Mouse (Mus musculus) midbrain, embryonic 12.5 days (tissue): Measurements from ENCODE around the gene C2cd4d. TPM values are rescaled to one million over a fixed set of nuclear protein-coding genes. Genes with fewer than 3 reads are reported as not detected.

Experiments
- ATAC-seq: fragments of 200-750 bp; cut with Nextera tagmentation; 2 replicates; pipeline ENCODE4 v1.8.0; 2017; ENCODE audit warnings: low read depth, moderate TSS enrichment, moderate library complexity; ENCODE audit not compliant: low FRiP score
- H3K27ac ChIP-seq: fragments of 300-500 bp; sonication (generic); replicated peaks from 2 replicates; pipeline ENCODE4 v1.5.1; 2016; ENCODE audit warnings: mild to moderate bottlenecking
- H3K27me3 ChIP-seq: fragments of 300-500 bp; sonication (generic); 2 replicates; pipeline ENCODE4 v1.6.1; 2016; ENCODE audit warnings: mild to moderate bottlenecking
- H3K36me3 ChIP-seq: fragments of 300-500 bp; sonication (generic); 2 replicates; pipeline ENCODE4 v1.6.1; 2016
- H3K4me1 ChIP-seq: fragments of 300-500 bp; sonication (generic); 2 replicates; pipeline ENCODE4 v1.6.1; 2016
- H3K4me2 ChIP-seq: fragments of 300-500 bp; sonication (generic); replicated peaks from 2 replicates; pipeline ENCODE4 v1.6.1; 2016; ENCODE audit warnings: mild to moderate bottlenecking, moderate library complexity
- H3K4me3 ChIP-seq: fragments of 300-500 bp; sonication (generic); 2 replicates; pipeline ENCODE4 v1.5.1; 2016; ENCODE audit warnings: mild to moderate bottlenecking
- H3K9ac ChIP-seq: fragments of 300-500 bp; sonication (generic); replicated peaks from 2 replicates; pipeline ENCODE4 v1.6.1; 2016; ENCODE audit warnings: mild to moderate bottlenecking, moderate library complexity
- H3K9me3 ChIP-seq: fragments of 300-500 bp; sonication (generic); 2 replicates; pipeline ENCODE4 v1.6.1; 2016; ENCODE audit warnings: mild to moderate bottlenecking
- WGBS: fragments of 180-500 bp; shearing (Covaris S2); methylation state at CpG from one replicate; pipeline ENCODE4 v1.1.7; 2016; 5-methylcytosine and 5-hydroxymethylcytosine counted together
- polyA plus RNA-seq: library from polyadenylated mRNA; unstranded; fragments of >200 nt; fragmentation: Nextera tagmentation; extraction: Ambion mirVana; gene quantifications from 2 replicates; pipeline ENCODE4 v1.2.1, GENCODE M21; 2016

The C2cd4d gene
- polyA plus RNA-seq: 1.9 and 3.3 TPM in 2 replicates

DNA sequence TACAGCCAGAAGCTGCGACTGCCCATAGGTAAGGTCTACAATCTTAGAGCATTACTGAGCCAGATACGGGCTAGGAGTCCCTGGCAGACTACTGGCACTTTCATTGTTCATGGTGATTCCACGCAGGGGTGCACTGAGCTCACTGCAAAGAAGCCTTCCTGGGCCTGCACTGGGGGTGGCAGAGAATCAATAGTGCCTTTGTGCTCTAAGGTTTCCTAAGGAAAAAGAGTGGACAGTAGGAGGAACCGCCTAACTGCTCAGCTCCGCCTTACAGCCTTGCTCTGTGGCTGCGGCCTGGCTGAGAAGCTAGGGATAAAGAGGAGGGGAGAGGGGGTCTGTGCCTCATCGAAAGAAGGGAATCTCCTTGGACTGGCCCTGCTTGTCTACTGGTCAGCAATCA, at the start of gene C2cd4d:
TSS of gene C2cd4d (plus strand) at position 301 of the 400 bp plus-strand sequence.
- Histone ChIP-seq H3K27me3 (peaks cover 48% of the 10 kb centered on the region), H3K36me3 (no peaks in the 10 kb centered on the region), H3K4me1 (peaks cover 11% of the 10 kb centered on the region; the same call in 1 of the 2 replicates), H3K4me2 (peak within 1 kb of the TSS; percentile 90), H3K9ac (peak within 1 kb of the TSS; percentile 80), H3K9me3 (no peaks in the 10 kb centered on the region), H3K27ac (no peak within 1 kb of the TSS), H3K4me3 (peak within 1 kb of the TSS; percentile 53)
- ATAC-seq: no peak
- WGBS: 32% methylated on average over 7 of the region's 7 CpGs

DNA sequence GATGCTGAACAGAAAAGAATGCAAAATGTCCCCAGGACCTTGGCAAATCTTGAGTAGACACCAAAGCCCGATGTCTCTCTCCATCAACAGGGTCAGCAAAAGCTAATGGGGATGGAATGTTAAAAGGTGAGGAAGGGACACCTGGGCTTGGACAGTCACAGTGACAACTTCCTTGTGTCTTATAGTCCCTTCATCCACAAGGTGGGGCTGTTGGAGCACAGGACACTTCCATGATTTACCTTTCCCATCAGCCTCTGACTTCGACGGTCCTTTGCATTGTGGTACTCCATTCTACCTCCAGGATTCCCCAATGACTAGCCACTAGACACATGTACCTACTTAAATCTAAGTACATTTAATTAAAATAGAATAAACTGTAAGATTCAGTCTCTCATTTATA, 33.6 kb upstream of the C2cd4d start:
- Histone ChIP-seq H3K4me3 (no peak overlapping the region), H3K36me3 (no peaks in the 10 kb centered on the region), H3K9me3 (no peaks in the 10 kb centered on the region), H3K27me3 (no peaks in the 10 kb centered on the region), H3K4me2 (no peak overlapping the region), H3K9ac (no peak overlapping the region), H3K4me1 (no peaks in the 10 kb centered on the region), H3K27ac (no peak overlapping the region)
- ATAC-seq: no peak
- WGBS: 66% methylated on average over 3 of the region's 3 CpGs

DNA sequence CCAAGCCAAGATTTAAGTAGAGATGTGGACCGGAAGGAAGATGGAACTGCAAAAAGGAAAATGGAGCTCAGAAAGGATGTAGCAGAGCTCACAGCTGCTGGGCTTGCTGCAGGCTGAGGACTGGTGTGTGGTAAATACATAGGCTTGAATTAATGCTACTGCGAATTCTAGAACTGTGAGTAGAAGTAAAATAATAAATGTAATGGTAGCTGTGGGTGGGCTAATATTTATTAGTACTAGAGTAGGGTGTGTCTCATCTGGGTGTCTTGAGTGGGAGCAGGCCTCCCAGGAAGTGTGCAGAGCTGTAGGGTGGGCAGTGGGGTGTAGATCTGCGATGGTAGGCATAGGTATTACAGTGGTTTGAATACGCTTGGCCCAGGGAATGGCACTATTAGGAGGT, 27.8 kb upstream of the C2cd4d start:
- no peak for ATAC-seq
- 88% methylated on average over 4 of the region's 4 CpGs for WGBS
- Histone ChIP-seq H3K4me3 (no peak overlapping the region), H3K36me3 (no peaks in the 10 kb centered on the region), H3K4me2 (no peak overlapping the region), H3K27ac (no peak overlapping the region), H3K4me1 (no peaks in the 10 kb centered on the region), H3K9me3 (no peaks in the 10 kb centered on the region), H3K9ac (no peak overlapping the region), H3K27me3 (no peaks in the 10 kb centered on the region)

DNA sequence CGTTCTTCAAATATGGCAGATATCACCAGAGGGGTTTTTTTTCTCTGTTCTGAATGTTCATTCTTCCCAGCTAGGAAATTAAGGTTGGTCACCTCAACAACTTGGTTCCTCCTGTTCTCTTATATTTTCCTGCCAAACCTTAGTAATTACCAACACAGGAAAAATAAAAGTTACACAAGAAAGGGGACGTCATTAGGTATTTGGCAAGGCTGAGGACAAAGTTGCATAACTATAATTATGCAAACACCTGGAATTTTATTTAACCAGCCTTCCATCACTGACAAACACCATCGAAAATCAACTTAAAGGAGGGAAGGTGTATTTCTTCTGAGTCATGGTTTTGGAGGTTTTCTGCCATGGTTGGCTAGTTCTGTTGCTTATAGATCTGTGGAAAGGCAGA, 23.7 kb upstream of the C2cd4d start:
- Histone ChIP-seq H3K27me3 (no peaks in the 10 kb centered on the region), H3K27ac (no peak overlapping the region), H3K9me3 (no peaks in the 10 kb centered on the region), H3K9ac (no peak overlapping the region), H3K4me1 (no peaks in the 10 kb centered on the region), H3K36me3 (no peaks in the 10 kb centered on the region), H3K4me2 (no peak overlapping the region), H3K4me3 (no peak overlapping the region)
- no peak for ATAC-seq
- WGBS: 85% methylated on average over 3 of the region's 3 CpGs

DNA sequence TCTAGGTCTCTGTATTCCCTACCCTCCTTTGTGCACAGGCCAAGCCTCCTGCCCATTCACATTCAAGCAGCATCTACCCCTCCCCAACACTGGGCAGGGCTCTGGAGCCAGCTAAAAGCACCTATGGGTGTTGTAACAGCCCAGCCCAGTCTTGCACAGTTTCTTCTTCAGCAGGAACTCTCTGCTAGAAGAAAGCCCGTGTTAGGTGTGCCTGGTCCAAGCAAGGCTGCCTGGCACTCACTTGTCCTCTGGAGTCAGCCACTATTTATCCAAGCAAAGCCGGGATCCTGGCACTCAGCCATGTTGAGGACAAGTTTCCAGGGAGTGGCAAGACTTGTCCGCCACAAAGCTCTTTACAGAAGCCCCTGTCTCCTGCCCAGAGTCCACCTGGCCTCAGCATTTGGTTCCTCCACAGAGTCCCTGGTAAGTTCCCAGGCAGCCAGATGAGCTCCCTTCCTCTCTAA, 20.2 kb upstream of the C2cd4d start, which contains the start of gene Them5:
TSS of gene Them5 (plus strand) at position 141 of the 464 bp plus-strand sequence.
- no peak for ATAC-seq
- no peak within 1 kb of the TSS for H3K27ac ChIP-seq
- no peaks in the 10 kb centered on the region for H3K36me3 ChIP-seq
- no peaks in the 10 kb centered on the region for H3K27me3 ChIP-seq
- H3K4me2 ChIP-seq: no peak within 1 kb of the TSS
- no peaks in the 10 kb centered on the region for H3K9me3 ChIP-seq
- no peak within 1 kb of the TSS for H3K4me3 ChIP-seq
- no peak within 1 kb of the TSS for H3K9ac ChIP-seq
- 57% methylated on average over 3 of the region's 3 CpGs for WGBS
- 0 out of 2 replicates have a peak, but pooled peaks cover 2% of the 10 kb centered on the region for H3K4me1 ChIP-seq

DNA sequence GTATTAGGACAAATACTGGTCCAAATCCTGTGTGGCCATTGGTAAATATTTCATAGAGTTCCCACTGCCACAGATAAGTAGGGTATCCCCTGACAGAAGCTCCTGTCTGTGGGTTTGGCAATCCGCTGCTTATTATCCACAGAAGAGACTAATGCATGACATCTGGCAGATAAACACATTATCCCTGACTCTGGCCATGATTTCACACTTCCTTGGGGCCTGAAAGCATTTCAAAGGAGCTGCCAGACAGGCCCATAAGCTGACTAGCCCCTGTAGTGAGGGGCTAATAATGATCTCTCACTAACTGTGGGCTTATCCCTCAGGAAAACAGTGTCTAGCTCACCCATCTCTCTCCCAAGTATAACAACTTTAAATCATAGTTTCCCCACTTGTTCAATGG, 19.7 kb upstream of the C2cd4d start:
- Histone ChIP-seq H3K36me3 (no peaks in the 10 kb centered on the region), H3K4me2 (no peak overlapping the region), H3K9me3 (no peaks in the 10 kb centered on the region), H3K4me1 (0 out of 2 replicates have a peak, but pooled peaks cover 2% of the 10 kb centered on the region), H3K4me3 (no peak overlapping the region), H3K9ac (no peak overlapping the region), H3K27ac (no peak overlapping the region), H3K27me3 (no peaks in the 10 kb centered on the region)
- WGBS: 53% methylated on average over 1 of the region's 1 CpGs
- no peak for ATAC-seq

DNA sequence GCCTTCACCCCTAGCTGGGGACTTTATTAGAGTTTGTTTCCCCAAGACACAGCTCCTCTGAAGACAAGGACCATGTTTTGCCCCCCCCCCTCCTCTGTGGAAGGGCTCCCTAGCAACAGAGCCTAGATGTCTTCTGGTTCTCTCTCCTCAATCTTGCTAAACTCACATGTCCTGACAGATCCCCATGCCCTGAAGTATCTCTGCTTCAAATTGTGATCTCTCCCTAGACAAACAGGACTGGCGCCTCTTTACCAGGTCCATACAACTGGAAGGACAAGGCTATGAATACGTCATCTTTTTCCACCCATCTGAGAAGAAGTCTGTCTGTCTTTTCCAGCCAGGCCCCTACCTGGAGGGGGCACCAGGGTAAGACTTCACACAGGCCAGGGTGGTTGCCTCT, 18.1 kb upstream of the C2cd4d start:
- Histone ChIP-seq H3K27ac (no peak overlapping the region), H3K27me3 (no peaks in the 10 kb centered on the region), H3K4me1 (0 out of 2 replicates have a peak, but pooled peaks cover 2% of the 10 kb centered on the region), H3K9me3 (no peaks in the 10 kb centered on the region), H3K9ac (no peak overlapping the region), H3K36me3 (no peaks in the 10 kb centered on the region), H3K4me3 (no peak overlapping the region), H3K4me2 (no peak overlapping the region)
- WGBS: 90% methylated on average over 2 of the region's 2 CpGs
- ATAC-seq: no peak

DNA sequence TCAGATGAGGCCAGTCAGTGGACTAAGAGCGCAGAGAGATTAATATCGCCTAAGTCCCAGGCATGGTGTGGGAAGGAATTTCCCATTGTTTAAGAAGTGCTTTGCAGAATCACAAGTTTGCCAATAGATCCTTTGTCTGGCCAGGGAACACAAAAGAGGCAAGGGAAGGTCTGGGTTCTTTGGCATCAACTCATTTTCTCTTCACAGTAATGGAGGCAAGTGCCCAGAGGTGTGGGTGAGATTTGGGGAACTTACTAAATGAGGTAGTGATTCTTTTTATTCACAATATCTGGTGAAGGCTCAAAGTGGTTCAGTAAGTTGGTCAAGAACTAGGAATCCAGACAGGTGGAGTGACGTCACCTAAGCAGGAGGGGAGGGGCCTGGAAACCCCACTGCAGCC, 17.3 kb upstream of the C2cd4d start:
- Histone ChIP-seq H3K4me2 (no peak overlapping the region), H3K4me3 (no peak overlapping the region), H3K27ac (no peak overlapping the region), H3K4me1 (0 out of 2 replicates have a peak, but pooled peaks cover 2% of the 10 kb centered on the region), H3K36me3 (no peaks in the 10 kb centered on the region), H3K9ac (no peak overlapping the region), H3K27me3 (no peaks in the 10 kb centered on the region), H3K9me3 (no peaks in the 10 kb centered on the region)
- no peak for ATAC-seq
- 59% methylated on average over 3 of the region's 3 CpGs for WGBS

DNA sequence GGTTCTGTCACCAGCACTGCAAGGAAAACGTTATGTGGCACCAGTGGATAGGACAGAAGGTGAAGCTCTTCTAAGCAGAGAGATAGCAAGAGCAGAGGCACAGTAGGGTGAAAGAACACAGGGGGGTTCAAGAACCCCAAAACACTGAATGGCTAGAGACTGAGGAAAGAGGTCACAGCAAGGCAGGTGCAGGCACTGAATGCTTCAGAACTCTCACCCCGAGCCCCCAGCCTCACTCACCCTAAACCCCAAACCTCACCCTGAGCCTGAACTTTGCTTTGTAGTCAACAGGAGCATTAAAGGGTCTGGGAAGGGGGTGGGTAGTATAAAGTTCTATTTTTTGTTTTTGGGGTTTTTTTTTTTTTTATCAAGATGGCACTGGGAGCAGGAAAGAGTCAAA, 14.1 kb upstream of the C2cd4d start:
- WGBS: 85% methylated on average over 2 of the region's 2 CpGs
- Histone ChIP-seq H3K27me3 (no peaks in the 10 kb centered on the region), H3K27ac (no peak overlapping the region)

DNA sequence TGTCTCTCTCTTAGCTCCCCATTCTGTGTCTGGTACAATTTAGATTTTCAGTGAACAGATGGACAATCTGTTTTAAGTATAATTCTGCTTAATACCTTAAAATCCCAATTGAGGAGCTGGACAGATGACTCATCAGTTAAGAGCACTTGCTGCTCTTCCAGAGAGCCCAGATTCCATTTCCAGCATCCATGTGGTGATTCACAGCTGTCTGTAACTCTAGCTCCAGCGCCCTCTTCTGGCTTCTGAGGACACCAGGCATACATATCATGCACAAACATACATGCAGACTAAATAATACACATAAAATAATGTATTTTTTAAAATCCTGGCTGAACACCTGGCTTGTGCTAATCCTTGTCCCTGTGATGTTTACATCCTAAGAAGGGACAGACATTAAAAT, 1.4 kb upstream of the C2cd4d start:
- H3K27ac ChIP-seq: no peak overlapping the region
- no peaks in the 10 kb centered on the region for H3K36me3 ChIP-seq
- H3K4me1 ChIP-seq: peaks cover 11% of the 10 kb centered on the region; the same call in 1 of the 2 replicates
- no peaks in the 10 kb centered on the region for H3K9me3 ChIP-seq
- H3K9ac ChIP-seq: no peak overlapping the region
- no peak for ATAC-seq
- no peak overlapping the region for H3K4me2 ChIP-seq
- 13% methylated on average over 1 of the region's 1 CpGs for WGBS
- H3K4me3 ChIP-seq: no peak overlapping the region
- H3K27me3 ChIP-seq: peaks cover 40% of the 10 kb centered on the region

More for the DNA sequence above, 14.1 kb upstream of the C2cd4d start:
- no peak overlapping the region for H3K9ac ChIP-seq
- no peak overlapping the region for H3K4me3 ChIP-seq
- H3K4me1 ChIP-seq: 0 out of 2 replicates have a peak, but pooled peaks cover 2% of the 10 kb centered on the region
- ATAC-seq: no peak
- H3K4me2 ChIP-seq: no peak overlapping the region
- H3K9me3 ChIP-seq: no peaks in the 10 kb centered on the region
- H3K36me3 ChIP-seq: no peaks in the 10 kb centered on the region

DNA sequence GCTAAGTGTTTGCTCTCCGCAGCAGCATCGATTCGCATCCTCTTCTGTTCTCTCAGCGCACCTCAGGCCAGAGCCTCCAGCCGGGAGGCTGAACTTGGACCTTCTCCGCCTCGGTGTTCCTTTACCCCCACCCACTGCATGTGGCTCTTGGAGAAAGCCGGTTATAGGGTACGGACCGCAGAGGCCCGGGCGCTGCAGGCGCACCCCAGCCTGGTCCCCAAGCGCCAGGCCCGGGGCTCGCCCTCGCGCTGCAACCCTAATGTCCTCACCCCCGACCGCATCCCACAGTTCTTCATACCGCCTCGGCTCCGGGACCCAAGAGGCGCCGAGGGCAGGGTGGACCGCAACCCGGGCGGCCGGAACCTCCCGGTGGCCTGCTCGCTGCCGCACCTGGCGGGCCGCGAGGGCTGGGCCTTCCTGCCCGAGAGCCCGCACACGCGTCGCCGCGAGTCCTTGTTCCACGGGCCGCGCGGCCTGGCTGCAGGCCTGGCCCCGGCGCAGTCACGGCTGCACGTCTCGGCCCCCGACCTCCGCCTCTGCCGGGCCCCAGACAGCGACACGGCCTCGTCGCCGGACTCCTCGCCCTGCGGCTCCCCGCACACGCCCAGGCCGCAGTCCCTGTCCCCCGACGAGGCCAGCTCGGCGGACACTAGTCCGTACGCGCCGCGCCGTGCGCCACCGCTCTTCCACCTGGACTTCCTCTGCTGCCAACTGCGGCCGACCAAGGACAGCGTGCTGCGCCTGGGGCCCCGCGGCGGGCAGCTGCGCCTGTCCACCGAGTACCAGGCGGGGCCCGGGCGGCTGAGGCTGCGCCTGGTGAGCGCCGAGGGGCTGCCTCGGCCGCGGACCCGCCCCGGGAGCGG, 1.3 kb downstream of the C2cd4d start:
- WGBS: 5% methylated on average over 96 of the region's 97 CpGs
- Histone ChIP-seq H3K9me3 (no peaks in the 10 kb centered on the region), H3K27ac (peak overlapping the region; percentile 63), H3K4me2 (peak overlapping the region; percentile 90), H3K9ac (peak overlapping the region; percentile 80), H3K4me3 (peak overlapping the region; percentile 53), H3K4me1 (peaks cover 11% of the 10 kb centered on the region; the same call in 1 of the 2 replicates), H3K27me3 (peaks cover 48% of the 10 kb centered on the region), H3K36me3 (no peaks in the 10 kb centered on the region)
- peak; percentile 83 for ATAC-seq

DNA sequence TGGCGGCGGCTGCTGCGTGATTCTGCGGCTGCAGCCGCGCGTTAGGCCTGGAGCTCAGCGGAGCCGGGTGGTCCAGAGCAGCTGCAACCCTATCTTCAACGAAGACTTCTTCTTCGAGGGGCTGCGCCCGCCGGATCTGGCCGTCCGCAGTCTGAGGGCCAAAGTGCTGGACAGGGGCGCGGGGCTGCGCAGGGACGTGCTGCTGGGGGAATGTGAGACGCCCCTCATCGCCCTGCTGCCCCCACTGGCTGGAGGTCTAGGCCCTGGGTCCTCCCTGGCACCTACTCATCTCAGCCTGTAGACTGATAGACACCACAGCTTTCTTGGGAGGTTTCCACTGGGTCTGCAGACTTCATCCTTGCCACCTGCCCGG, 1.9 kb downstream of the C2cd4d start:
- Histone ChIP-seq H3K36me3 (no peaks in the 10 kb centered on the region), H3K27me3 (peaks cover 48% of the 10 kb centered on the region), H3K4me2 (peak overlapping the region; percentile 90), H3K27ac (peak overlapping the region; percentile 63), H3K4me3 (peak overlapping the region; percentile 53), H3K9me3 (no peaks in the 10 kb centered on the region), H3K9ac (peak overlapping the region; percentile 80), H3K4me1 (peaks cover 11% of the 10 kb centered on the region; the same call in 1 of the 2 replicates)
- no peak; the same call in none of the 2 replicates for ATAC-seq
- 4% methylated on average over 23 of the region's 23 CpGs for WGBS
